Mouse (Mus musculus) kidney, embryonic 14.5 days (tissue): ENCODE measurements at regions not wholly inside any gene's neighbourhood (a gene's known extent, or its start where the extent isn't known, plus 50 kb on each side); places are given as distances from the start of the nearest gene placed in this dataset.

Experiments
- ATAC-seq: fragments of 200-750 bp; cut with Nextera tagmentation; 2 replicates; pipeline ENCODE4 v1.8.0; 2017; ENCODE audit warnings: moderate number of reproducible peaks, mild to moderate bottlenecking, moderate TSS enrichment, moderate library complexity; ENCODE audit not compliant: low FRiP score, low TSS enrichment
- H3K27ac ChIP-seq: fragments of 300-500 bp; sonication (generic); 2 replicates; pipeline ENCODE4 v1.5.1; 2014; ENCODE audit warnings: low read depth, mild to moderate bottlenecking, low read length, moderate library complexity, mixed read lengths
- H3K27me3 ChIP-seq: fragments of 300-500 bp; sonication (generic); 2 replicates; pipeline ENCODE4 v1.6.1; 2014; ENCODE audit warnings: mild to moderate bottlenecking, low read length; ENCODE audit not compliant: control insufficient read depth, insufficient read depth
- H3K36me3 ChIP-seq: fragments of 300-500 bp; sonication (generic); 2 replicates; pipeline ENCODE4 v1.6.1; 2014; ENCODE audit warnings: low read length, mixed read lengths; ENCODE audit not compliant: control insufficient read depth, insufficient read depth
- H3K4me1 ChIP-seq: fragments of 300-500 bp; sonication (generic); 2 replicates; pipeline ENCODE4 v1.6.1; 2014; ENCODE audit warnings: low read length, mixed read lengths; ENCODE audit not compliant: control insufficient read depth, insufficient read depth
- H3K4me2 ChIP-seq: fragments of 300-500 bp; sonication (generic); replicated peaks from 2 replicates; pipeline ENCODE4 v1.6.1; 2014; ENCODE audit warnings: low read depth, mild to moderate bottlenecking, low read length
- H3K4me3 ChIP-seq: fragments of 300-500 bp; sonication (generic); 2 replicates; pipeline ENCODE4 v1.5.1; 2014; ENCODE audit warnings: mild to moderate bottlenecking, low read length
- H3K9ac ChIP-seq: fragments of 300-500 bp; sonication (generic); 2 replicates; pipeline ENCODE4 v1.6.1; 2014; ENCODE audit warnings: low read depth, mild to moderate bottlenecking, low read length, moderate library complexity
- H3K9me3 ChIP-seq: fragments of 300-500 bp; sonication (generic); 2 replicates; pipeline ENCODE4 v1.6.1; 2016; ENCODE audit warnings: low read length; ENCODE audit not compliant: control insufficient read depth
- WGBS: fragments of 180-500 bp; shearing (Covaris S2); extraction: QIAGEN DNeasy Blood & Tissue Kit; methylation state at CpG from one replicate; pipeline ENCODE4 v1.1.7; 2014; 5-methylcytosine and 5-hydroxymethylcytosine counted together

DNA sequence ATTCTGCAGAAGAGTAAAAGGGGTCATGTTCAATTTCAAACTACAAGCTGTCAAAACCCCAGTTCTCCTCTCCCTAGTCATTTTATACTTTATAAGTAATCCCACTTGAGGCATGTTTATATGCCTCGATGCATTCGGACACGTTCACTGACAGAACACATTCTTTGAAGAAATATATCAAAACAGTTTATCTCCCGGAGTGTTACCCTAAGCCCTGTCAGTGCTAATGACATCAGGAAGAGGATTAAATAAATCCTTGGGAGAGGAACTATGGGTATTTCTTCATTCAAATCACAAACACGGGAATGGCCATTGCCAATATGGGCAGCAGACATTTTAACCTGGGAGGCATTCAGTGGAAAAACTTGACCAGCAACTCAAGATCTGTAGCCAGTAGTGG, 1208.1 kb upstream of the Adgrl2 start:
- no peak overlapping the region for H3K4me3 ChIP-seq
- no peak for ATAC-seq
- no peak overlapping the region for H3K4me2 ChIP-seq
- 54% methylated on average over 5 of the region's 5 CpGs for WGBS
- H3K27me3 ChIP-seq: no peaks in the 10 kb centered on the region
- no peak overlapping the region for H3K9ac ChIP-seq
- no peak overlapping the region for H3K27ac ChIP-seq
- no peaks in the 10 kb centered on the region for H3K36me3 ChIP-seq
- H3K9me3 ChIP-seq: no peaks in the 10 kb centered on the region
- no peaks in the 10 kb centered on the region for H3K4me1 ChIP-seq

DNA sequence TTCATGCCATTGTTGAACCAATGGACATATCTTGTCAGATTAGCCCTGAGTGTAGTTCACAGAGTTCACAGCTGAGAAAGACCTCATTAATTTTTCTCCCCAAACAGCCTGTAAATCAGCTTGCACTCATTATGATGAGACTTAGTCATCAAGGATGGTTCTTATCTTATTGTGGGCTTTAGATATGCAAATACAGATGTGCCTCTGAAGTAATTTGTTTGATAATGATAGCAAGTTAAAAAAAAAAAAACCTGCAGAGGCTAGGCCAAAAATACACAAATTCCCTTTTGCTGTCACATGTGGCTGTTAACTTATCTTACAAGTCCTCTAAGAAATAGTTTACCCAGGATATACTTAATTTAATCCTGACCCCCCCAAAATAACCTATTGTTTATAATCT, 1215.5 kb upstream of the Adgrl2 start:
- no peak for ATAC-seq
- Histone ChIP-seq H3K9ac (no peak overlapping the region), H3K4me2 (no peak overlapping the region), H3K36me3 (no peaks in the 10 kb centered on the region), H3K27ac (no peak overlapping the region), H3K27me3 (no peaks in the 10 kb centered on the region), H3K4me3 (no peak overlapping the region), H3K9me3 (no peaks in the 10 kb centered on the region), H3K4me1 (no peaks in the 10 kb centered on the region)

DNA sequence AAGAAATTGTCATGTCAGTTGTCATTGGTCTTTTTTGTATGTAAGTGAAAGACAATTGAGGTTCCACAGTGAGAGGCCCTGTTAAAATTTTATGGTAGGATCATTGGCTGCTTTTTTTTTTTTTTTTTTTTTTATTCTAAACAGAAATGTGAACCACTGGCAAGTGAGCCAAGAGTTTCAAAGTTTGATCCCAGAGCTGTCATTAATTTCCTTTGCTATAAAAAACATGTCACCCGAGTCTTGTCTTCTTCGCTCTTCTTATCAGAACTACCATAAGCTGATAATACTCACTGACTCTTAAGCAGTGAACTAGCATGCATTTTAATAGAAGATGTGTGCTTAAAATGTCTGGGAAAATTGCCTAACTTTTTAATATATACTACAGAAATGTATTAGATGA, 1204.4 kb upstream of the Adgrl4 start:
- Histone ChIP-seq H3K4me2 (no peak overlapping the region), H3K4me3 (no peak overlapping the region), H3K27me3 (no peaks in the 10 kb centered on the region), H3K9ac (no peak overlapping the region), H3K4me1 (no peaks in the 10 kb centered on the region), H3K27ac (no peak overlapping the region), H3K36me3 (no peaks in the 10 kb centered on the region), H3K9me3 (peaks cover 3% of the 10 kb centered on the region; the same call in 1 of the 2 replicates)
- no peak for ATAC-seq
- WGBS: 85% methylated on average over 2 of the region's 2 CpGs

DNA sequence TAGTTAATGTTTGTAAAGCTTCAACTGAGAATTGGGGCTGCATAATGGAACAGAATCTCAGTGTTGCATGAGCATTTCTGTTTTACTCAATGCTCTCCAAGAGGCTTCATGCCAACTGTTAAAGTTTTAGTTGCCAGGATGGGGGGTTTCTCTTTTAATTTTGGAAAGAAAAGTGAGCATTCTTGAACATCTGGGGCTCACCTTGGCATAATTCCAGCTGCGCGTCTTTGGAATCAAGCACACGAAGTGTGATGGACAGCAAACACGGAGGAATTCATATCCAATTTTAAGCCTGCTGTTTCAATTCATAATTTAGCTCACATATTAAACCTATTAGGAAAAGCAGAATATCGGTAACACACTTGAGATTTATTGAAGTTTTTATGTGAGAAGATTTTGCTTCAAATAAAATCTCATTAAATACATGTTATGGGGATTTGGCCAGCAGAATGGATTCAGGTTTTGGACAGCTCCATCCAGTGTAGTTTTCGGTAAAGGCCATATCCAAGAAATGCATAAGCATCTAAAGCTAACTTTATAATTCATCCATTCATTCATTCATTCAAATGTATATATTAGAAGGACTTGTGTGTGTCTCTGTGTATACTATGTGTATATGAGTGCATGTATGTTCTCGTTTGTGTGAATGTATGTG, 1200.6 kb upstream of the Adgrl4 start:
- Histone ChIP-seq H3K9ac (no peak overlapping the region), H3K4me1 (no peaks in the 10 kb centered on the region), H3K9me3 (peaks cover 3% of the 10 kb centered on the region; the same call in 1 of the 2 replicates), H3K4me2 (no peak overlapping the region), H3K36me3 (no peaks in the 10 kb centered on the region), H3K4me3 (no peak overlapping the region), H3K27me3 (no peaks in the 10 kb centered on the region), H3K27ac (no peak overlapping the region)
- WGBS: 81% methylated on average over 7 of the region's 7 CpGs
- ATAC-seq: no peak

DNA sequence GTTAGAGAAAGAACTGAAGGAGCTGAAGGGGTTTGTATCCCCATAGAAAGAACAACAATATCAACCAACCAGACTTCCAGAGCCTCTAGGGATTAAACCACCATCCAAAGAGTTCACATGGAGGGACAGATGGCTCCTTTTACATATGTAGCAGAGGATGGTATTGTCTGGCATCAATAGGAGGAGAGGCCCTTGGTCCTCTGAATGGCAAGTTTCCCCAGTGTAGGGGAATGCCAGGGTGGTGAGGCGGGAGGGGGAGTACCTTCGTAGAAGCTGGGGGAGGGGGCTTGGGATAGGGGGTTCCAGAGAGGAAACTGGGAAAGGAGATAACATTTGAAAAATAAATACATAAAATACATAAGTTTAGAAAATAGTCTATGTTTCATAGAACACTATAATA, 1162.6 kb upstream of the Adgrl4 start:
- 94% methylated on average over 2 of the region's 2 CpGs for WGBS
- H3K27ac ChIP-seq: no peak overlapping the region
- no peak for ATAC-seq
- H3K4me2 ChIP-seq: no peak overlapping the region
- H3K4me1 ChIP-seq: no peaks in the 10 kb centered on the region
- H3K4me3 ChIP-seq: no peak overlapping the region
- H3K36me3 ChIP-seq: no peaks in the 10 kb centered on the region
- no peaks in the 10 kb centered on the region for H3K27me3 ChIP-seq
- no peaks in the 10 kb centered on the region for H3K9me3 ChIP-seq
- H3K9ac ChIP-seq: no peak overlapping the region

DNA sequence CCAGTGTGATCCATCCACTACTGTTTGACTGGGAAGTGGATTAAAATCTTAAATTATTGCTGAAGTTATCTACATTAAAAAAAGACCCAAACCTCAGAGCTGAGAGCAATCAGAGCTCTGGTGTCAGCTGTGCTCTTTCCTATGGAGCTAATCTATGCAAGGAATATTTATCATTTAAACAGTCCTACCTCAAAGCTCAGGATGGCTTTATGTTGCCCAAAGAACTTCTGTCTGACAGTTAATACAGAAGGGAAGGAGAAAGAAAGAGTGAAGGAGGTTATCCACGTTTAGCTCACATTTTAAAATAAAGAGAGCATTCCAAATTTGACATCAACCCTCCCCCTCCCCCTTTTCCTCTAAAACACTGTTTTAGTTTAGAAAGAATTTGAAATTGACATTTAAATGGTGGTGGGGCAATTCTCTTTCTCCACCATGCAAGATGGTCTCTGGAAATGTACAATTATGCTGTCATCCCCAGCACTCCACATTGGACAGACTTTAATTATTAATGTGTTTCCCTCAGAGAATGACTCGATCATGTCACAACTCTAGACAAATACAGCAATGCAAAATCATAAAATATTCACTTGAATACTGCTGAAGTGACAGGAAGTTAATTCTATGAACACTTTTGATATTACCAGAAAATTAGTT, 1141.5 kb upstream of the Adgrl4 start:
- Histone ChIP-seq H3K4me3 (no peak overlapping the region), H3K9me3 (no peaks in the 10 kb centered on the region), H3K9ac (no peak overlapping the region), H3K36me3 (no peaks in the 10 kb centered on the region), H3K27me3 (no peaks in the 10 kb centered on the region), H3K27ac (no peak overlapping the region), H3K4me1 (no peaks in the 10 kb centered on the region), H3K4me2 (no peak overlapping the region)
- ATAC-seq: no peak
- WGBS: 65% methylated on average over 2 of the region's 2 CpGs

DNA sequence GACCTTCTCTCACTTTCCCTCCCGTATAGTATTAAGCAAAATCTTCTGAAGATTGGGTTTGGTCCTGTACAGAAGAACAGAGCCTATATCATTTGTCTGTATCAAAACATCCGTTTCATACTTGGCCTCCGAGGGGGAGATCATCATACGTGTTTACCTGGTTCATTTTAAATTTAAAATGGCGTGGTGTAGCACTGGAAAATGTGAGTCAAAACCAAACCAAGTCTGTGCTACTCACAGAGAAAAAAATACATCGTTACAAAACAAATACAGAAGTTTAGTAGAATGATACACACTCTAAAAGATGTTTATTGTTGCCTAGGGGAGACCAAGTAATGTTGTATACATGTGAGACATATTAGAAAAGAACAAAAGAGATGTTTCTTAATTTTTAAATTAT, 1108.9 kb upstream of the Adgrl4 start:
- Histone ChIP-seq H3K4me2 (no peak overlapping the region), H3K36me3 (no peaks in the 10 kb centered on the region), H3K4me1 (no peaks in the 10 kb centered on the region), H3K27ac (no peak overlapping the region), H3K27me3 (no peaks in the 10 kb centered on the region), H3K9me3 (no peaks in the 10 kb centered on the region), H3K9ac (no peak overlapping the region), H3K4me3 (no peak overlapping the region)
- no peak for ATAC-seq
- 85% methylated on average over 6 of the region's 6 CpGs for WGBS

DNA sequence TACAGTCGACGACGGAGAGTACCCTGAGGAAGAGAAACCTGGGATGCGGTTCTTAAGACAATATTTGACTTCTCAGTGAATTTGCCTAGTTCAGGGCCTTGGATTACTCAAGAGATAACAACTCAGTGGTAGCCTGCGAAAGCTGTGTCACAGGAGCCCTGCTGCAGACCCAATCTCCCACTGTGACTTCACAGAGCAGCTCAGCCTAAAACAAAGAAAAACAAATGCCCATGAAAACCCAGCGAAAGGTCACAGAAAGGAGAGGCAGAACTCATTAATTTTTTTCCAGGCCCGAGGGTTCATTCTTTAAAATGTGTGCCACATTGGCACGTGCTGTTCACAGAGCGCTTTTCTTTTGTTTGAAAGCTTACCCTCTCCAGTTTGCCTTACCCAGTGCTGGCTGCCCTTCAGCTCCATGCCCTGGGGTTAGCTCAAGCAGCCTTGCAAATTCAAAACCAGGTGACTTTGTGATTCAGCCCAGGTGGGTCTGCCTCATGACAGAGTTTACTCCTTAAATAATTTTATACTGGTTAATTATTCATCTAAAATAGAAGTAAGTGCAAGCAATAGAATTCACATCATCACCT, 1085.5 kb upstream of the Adgrl4 start:
- ATAC-seq: peak; percentile 68
- no peaks in the 10 kb centered on the region for H3K36me3 ChIP-seq
- no peak overlapping the region for H3K4me2 ChIP-seq
- 39% methylated on average over 9 of the region's 9 CpGs for WGBS
- H3K27ac ChIP-seq: no peak overlapping the region
- H3K27me3 ChIP-seq: no peaks in the 10 kb centered on the region
- no peak overlapping the region for H3K4me3 ChIP-seq
- H3K9me3 ChIP-seq: no peaks in the 10 kb centered on the region
- no peaks in the 10 kb centered on the region for H3K4me1 ChIP-seq
- H3K9ac ChIP-seq: no peak overlapping the region

DNA sequence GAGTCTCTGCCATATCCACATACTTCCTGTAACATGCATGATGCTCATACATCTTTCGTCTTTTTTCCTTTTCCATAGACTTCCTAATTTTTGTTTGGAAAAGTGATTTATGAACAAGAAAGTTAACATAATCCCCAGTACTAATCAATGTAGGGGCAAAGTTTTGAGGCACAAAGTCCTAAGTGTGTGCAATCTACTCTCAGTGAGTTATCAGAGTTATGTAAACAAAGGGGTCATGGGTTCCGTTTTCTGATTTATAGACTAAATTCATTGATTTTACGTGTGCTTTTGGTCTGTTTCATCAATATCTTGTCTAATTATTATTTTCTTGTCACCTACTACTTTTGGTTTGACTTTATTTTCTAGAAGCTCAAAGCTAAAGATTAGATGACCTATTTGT, 1071.9 kb upstream of the Adgrl4 start:
- H3K4me2 ChIP-seq: no peak overlapping the region
- H3K4me3 ChIP-seq: no peak overlapping the region
- H3K27ac ChIP-seq: no peak overlapping the region
- H3K9ac ChIP-seq: no peak overlapping the region
- no peak for ATAC-seq
- WGBS: 81% methylated on average over 3 of the region's 3 CpGs
- no peaks in the 10 kb centered on the region for H3K27me3 ChIP-seq
- no peaks in the 10 kb centered on the region for H3K4me1 ChIP-seq
- no peaks in the 10 kb centered on the region for H3K36me3 ChIP-seq
- H3K9me3 ChIP-seq: no peaks in the 10 kb centered on the region
